Mouse (Mus musculus) retina, postnatal 7 days (tissue): ENCODE results near the gene Rbm3.
A peak's percentile ranks its signal among the peaks of the same experiment; 100 is the strongest.

ENCODE experiments used
- DNase-seq: peaks from one replicate; pipeline ENCODE4 v3.0.0-alpha.2; 2012; ENCODE audit warnings: low read depth, low spot score

Gene Rbm3

DNA sequence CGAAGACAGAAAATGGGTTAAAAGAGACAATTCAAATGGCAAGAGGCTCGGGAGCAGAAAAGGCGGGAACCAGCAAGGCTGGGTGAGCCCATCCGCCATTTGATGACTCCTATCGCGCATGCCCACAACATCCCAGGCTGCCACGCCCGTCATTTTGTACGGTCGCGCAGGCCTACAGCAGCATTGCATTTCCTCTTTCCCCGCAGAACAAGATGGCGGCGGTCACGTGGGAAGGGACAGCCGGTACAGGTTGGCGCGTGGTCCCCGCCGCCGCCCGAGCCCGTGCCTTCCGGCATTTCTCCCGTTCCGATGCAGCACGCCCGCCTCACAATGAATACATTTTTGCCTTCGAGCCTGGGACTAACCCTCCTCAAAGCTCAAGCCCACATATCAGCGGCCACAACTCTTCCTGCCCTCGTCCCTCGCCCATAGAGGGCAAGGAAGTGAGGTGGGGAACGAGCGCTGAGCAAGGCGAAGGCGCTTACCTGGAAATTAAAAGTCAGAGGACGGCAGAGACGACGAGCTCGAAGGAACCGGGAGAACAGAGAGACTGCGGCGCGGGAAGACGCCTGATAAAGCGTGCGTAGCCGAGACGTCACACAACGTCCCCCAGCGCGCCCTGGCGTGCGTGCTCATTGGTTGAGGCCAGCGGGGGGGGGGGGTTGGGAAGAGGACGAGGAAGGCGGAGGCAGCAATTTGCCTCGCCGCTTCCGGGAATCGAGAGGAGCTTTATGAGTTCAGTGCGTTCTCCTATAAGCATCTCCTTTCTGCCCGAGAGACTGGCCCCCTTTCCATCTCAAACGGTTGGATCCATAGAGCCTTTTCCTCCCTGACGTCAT is at the start of gene Rbm3:
Rbm3 (minus strand) TSS at position 728 of the 839 bp plus-strand sequence.
- peak; percentile 78 for DNase-seq

DNA sequence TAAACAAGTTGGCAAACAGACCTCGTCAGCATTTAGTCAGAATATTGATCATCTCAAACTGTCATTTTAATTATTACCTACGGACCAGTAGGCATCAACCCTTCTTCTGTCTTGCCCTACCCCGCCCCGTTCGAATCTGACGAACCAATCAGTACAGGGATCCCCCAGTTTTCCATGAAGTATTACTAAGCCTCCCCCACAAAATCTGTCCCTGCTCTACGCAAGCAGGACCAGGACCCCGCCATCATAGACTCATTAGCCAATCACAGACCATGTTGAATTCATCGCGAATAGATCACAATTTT is 47.7 kb upstream of the Rbm3 start, which contains the start of gene Ebp:
Ebp (minus strand) TSS at position 94 of the 305 bp plus-strand sequence.
- DNase-seq, result no peak

DNA sequence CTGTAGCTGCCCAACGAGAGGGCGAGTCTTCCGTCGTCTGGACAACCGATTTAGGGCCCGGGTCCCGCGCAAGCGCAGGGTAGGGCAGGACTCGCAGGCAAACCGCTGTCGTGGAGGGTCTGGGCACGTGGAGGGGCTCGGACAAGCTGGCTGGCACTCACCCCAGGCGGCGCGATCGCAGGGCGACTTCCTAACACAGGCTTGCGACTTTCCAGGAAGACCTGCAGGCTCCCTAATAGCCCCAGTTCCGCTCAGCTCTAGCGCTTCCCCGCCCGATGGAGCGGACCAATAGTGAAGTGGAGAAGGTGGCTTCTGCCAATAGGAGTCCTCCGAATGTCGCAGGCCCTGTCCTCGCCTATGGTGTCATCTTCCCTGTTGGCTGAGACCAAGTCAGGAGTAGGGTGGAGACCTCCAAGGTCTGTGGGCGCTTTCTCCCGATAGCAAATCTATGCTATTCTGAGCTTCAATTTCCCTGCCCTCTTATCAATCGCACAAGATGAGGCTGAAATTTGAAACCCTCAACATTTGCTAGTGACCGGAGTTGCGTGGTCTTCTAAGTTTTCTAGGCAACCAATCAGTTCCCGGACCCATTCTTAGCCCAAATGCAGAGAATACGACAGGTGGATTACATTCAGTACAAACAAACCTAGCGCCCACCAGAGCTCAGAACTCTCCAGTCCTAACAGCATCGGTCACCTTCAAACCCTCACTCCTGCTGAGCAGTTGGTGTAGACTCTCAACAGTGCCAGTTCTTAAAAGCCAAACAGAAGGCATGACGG is 47.1 kb upstream of the Rbm3 start:
- DNase-seq, result peak; percentile 63

DNA sequence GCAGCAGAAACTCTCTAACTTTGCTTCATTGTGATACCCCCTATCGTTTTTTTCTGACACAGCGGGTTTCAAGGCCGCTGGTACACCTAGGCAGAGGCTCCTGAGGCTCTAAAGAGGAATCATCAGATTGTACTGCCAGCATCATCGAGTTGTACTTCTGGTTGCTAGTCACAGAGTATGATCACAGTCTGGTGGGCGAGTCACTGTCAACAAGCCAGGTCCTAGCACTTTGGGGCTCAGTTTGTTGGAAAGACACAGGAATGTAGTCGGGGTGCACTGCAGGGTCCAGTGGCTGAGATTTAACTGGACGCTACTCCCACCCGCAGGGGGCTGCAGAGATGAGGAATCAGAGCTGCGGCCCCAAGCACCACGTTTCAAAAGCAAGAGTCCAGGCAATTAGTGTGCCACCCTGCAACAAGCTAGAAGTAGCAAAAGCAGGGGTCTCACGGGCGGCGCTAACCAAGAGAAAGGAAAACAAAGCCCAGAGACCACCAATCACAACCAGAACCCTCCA is 46.5 kb upstream of the Rbm3 start:
- no peak for DNase-seq

DNA sequence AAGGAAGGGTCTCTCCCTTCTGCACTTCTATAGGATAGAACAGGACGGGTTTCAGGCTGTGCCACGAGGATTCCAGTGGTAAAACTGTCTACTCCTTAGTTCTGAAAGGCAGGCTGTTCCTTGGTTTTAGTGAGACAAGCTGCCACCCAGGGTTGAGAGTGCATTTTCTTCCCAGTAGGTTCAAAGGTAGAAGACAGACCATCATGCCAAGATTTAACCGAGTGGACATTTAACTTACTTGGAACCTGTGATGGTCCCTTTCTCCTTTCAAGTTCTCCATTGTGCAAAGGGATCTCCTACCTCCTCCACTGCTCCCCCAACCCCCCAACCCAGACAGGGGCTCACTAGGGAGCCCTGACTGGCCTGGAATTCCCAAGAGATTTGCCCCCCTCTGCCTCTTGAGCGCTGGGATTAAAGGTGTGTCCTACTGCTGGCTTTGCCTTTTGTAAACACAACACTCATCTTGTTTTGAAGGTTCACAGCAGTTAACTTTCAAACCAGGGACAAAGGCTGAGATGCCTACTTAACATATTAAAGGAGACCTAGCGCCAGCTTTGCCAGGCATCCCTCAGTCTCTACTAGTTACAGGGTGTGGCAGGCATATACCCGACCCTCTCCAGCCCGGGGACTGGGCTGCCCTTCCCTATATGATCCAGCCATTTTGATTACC is 37.3 kb upstream of the Rbm3 start:
- no peak for DNase-seq

DNA sequence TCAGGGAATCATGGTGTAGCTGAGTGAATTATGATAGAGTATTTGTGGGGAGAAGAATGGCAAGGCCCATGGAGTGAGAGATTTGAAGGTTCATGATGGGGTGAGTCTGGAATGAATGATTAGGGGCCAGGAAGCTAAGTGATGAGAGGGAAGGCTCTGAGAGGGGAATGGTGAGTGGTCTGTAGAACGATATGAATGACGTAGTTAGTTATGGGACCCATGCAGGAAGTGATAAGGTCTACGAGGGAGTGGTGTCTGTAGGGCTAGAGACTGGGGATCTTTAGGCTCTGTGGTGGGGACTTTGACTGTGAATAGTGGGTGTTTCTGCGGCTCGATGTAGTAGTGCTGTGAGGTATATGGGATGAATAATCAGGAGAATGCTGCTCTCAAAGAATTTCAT is 34.0 kb upstream of the Rbm3 start:
- no peak for DNase-seq

DNA sequence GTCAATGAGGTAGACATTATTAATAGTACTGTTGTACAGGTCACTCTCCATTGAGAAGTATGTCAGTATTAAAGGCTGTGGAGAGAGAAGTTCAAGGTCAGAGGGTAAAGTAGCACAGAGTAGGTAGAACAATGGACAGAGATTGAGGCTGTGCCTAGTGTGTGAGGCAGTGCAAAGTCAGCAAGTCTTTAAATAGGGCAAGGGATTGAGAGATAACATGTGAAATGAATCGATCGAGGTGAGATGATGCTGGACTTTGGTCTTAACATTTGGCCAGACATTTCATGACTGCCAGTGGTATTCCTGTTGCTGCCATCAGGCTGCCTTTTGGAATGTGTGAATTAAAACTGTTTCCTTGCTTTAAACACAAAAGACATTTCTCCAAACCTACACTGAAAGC is 33.2 kb upstream of the Rbm3 start:
- DNase-seq, result no peak

DNA sequence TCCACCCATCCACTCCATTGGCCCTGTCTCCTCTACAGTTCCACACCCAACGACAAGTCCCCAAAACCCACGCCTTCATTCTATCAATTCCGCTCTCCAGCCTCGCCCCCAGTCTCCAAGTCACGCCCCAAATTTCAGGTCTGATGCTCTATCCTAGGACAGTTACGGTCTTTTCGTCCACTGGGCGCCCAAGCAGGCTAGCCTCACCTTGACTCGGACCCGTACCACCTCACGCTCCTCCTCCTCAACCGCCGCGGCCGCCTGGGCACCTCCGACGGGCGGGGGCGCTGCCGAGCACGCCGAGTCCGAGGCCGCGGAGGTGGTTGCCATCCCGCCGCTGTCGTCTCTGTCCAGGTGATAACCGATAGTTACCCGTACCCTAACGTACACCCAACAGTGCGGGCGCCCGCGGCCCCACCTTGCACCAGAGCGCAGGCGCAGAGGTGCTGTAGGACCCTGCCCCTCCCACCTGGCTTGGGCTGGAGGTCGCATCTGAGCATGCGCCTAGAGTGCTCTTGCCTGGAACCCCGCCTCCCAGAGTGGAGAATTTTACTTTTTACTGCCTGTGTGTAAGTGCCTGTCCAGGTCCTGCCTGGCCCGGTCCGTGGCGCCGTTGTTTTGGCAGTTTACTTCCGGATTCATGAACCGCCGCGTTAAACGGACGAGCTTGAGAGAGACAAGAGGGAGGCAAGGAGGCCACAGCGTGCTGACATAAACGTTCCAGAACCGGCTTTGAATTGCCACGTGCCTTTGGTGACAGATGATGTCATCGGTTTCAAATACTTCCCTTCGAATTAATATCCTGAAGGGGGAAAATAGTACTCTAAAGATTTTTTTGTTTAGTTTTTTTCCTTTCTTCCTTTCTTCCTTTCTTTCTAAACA is 30.1 kb upstream of the Rbm3 start, which contains the start of gene Tbc1d25:
Tbc1d25 (minus strand) TSS at position 678 of the 882 bp plus-strand sequence.
- peak; percentile 71 for DNase-seq

DNA sequence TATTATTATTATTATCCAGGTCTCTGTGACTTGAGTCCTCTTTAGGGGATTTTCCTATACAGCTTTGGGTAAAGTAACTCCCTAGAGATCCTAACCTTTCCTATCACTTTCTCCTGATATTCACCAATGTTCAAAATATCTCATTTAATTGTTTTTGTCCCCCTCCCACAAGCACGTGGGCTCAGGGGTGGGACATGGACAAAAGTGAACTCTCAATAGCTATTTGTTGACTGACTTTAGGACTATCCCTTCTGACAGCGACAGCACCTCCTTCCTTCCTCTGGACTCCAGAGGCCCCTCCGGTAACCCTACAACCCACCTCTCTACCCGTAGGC is 29.5 kb upstream of the Rbm3 start:
- no peak for DNase-seq

DNA sequence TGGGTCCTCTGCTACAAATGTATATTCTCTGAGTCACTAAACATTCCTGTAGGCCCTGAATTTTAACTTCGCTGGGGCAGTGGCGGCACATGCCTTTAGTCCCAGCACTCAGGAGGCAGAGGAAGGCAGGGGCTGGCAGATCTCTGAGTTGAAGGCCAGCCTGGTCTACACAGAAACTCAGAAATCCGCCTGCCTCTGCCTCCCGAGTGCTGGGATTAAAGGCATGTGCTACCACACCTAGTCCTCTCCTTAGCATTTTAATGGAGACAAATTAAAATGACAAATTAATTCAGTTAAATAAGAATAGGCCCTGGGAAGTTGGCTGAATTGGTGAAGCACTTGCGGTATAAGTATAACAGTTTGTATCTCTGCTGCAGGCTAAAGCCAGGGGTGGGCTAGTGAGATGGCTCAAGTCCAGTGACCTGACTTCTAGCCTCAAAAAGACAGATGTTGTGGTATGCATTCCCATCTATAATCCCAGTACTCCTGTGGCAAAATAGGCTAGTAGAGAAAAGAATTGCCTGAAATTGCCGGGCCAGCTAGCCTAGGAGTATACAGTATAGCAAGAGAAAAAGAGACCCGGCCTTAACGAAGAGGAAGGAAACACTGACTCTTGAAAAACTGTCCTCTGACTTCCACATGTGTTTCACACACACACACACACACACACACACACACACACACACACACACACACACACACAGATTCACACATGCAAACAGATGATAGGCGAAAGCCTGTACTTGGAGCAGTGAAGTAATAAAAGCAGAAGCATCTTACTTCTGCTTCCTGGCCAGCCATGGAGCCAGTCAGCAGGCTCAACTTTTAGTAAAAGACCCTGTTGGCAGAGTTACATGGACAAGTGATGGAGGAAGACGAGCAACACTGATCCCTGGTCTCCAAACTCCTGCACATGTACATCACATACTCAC is 22.3 kb upstream of the Rbm3 start:
- DNase-seq, result no peak

DNA sequence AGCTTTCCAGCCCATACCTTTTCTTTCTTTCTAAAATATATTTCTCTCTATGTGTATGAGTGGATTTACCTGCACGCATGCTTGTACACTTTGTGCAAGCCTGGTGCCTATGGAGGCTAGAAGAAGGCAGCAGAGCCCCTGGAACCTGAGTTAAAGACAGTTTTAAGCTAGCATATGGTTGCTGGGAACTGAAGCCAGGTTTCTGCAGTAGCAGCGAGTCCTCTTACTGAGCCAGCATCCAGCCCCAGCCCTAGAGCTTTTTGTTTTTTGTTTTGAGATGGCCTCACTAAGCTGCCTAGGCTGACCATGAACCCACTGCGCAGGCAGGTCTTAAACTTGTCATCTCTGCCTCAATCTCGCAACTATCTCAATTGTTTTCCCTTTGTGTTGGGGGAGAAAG is 18.8 kb upstream of the Rbm3 start:
- no peak for DNase-seq

DNA sequence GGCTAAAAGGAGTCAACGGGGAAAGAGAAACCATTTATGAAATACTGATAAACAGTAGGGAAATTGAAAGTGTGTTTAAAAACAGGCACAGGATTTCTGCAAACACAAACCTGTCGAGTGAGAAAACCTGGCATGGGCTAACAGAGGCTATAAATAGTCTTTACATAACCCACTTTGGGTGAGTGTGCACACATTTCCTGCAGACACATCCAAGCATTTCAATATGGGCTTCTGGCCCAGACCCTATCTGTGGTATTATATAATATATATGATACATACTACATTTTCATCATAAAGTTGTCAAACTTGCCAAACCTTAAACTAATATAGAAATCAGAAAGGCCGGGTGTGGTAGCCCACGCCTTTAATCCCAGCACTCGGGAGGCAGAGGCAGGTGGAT is 17.4 kb upstream of the Rbm3 start:
- DNase-seq, result no peak

DNA sequence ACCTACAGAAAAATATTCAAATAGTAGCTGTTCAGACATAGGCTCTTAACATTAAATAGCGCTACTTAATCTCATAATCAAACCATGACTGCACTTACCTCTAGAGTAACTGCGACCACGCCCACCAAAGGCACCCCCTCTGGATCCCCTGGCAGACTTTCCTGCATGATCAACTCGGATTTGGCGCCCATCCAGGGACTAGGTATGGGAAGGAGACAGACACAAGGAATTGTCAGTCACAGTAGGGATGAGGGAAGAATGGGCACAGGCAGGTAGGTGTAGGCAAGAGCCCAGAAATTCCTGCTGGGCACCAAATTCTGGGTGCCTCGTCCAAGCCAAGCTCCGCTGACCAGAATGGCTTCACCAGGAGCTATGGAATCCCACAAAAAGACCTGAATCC is 1.9 kb downstream of the Rbm3 start:
- DNase-seq, result no peak

DNA sequence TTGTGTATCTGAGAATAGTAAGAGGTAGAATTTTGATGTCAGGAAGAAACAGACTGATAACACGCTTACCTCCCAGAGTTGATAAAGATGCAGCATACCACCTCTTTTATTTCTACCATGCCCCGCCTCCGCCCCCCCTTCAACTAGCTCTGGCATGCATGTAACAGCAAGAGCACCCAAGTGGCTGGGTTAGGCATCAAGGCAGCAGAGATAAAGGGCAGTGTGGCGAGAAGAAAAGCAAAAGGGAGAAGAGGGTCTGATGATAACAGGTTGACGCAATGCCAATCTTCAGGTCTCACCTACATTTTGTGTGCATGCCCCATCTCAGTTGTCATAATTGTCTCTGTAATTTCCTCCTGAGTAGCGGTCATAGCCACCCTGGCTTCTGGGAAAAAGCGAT is 2.7 kb downstream of the Rbm3 start:
- no peak for DNase-seq

DNA sequence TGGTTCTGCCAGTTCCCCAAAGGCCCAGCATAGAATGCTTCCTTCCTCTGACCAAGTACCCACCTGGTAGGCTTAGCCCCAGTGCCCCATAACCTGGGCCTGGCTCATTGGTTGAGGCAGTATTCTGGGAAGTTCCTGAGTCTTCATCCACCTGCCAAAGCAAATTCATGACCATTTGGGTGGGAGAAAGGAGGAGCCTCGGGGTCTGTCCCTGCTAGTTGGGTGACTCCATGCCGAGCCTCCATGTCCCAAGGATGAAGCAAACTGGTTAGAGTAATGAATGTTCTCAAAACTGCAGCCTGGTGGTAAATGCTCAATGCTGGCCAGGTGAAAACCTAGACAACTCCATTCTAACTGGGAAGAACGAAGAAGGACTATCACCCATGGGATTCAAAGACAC is 4.6 kb downstream of the Rbm3 start:
- DNase-seq, result no peak

DNA sequence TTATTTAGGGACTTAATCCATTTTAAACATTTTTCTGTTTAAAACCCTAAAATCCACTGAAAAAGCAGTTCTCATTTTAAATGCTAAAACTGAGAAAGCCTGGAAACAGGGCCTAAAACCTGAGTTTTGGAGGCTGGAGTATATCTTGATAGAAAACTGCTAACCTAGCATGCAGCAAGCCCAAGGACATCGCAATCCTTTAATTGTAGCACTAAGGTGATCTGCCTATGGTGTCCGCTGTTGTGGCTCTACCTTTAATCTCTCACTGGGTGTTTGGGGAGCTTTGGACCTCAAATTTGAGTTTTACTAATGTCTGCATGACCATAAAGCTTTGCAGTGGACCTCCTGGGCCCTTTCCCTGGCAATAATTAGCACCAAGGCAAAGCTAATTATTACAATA is 5.2 kb downstream of the Rbm3 start:
- DNase-seq, result no peak

DNA sequence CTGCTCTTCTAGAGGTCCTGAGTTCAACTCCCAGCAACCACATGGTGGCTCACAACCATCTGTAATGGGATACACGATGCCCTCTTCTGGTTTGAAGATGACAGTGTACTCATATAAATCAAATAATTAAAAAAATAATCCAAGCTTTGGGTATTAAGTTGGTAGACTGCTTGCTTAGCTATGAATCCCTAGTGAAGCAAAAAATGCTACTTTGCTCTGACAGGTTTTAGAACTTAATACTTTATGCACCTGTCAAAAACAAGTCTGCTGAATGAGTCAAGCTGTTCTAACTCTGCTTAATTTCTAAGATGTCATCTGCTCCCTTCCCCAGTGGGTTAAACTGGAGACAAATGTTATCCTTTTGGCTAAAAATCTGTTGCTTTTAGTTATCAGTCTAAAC is 6.2 kb downstream of the Rbm3 start:
- DNase-seq, result no peak

DNA sequence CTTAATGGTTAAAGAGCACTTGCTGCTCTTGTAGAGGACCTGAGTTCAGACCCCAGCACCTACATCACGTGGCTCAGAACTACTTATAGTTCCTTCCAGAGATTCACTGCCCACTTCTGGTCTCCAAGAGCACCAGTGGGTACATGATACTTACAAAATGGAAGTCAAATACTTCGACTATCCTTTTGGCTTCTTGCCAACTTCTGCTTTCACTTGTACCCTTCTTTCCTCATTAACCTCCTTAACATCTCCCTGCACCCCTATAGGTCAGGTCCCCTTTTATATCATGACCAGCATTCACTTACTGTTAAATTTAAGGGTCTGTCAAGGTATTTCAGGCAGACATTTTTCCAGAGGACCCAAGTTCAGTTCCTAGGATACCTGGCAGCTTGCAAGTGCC is 9.8 kb downstream of the Rbm3 start:
- no peak for DNase-seq

DNA sequence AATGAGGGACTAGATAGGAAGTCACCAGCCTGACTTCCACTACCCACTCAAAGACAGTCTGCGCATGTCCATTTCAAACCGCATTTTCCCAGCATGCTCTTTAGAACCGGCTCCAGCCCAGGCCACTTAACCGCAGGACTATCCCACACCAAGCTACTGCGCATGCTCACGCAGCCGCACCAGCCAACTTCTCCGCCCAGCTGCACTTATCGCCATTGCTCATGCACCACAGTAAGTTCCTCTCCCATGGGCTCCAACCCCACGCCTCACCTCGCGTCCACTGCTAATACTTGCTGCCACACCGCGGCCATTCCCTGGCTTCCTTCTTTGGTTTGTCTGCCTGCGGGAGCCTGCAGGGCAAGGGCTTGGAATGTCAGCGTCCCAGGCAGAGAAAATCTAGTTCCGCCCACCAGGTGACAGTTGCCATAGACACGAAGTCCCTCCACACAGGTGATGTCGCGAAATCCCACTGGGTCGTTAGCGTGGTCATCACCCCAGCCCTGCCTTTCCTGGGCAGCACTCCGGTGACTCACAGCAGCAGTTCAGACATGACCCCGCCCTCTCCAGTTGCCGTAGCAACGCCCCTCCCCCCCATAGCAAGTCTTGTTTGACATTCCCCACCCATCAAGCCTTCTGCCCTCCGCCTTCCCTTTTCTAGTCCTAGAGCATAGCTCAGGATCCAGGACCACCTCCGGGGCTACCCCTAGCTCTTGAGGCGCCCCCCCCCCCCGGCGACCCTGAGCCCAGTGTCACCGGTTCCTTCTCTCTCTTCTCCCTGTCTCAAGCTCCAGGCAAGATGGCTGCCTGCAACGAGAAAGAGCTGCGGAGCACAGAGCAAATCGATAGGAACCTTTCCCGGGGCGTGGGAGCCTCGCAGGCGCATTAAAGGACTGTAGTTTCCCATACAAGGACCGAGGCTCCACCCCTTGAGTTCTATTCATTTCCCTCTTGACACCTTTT is 13.4 kb downstream of the Rbm3 start, which contains the start of gene Wdr13:
Wdr13 (minus strand) TSS at position 876 of the 960 bp plus-strand sequence.
- peak; percentile 81 for DNase-seq
